Mouse (Mus musculus): ENCODE measurements around the gene Pnisr. TPM values are rescaled to one million over a fixed set of nuclear protein-coding genes. Genes with fewer than 3 reads are reported as not detected.

The Pnisr gene
- polyA plus RNA-seq, 1 experiment from 2014 or later: 79.3 TPM

DNA sequence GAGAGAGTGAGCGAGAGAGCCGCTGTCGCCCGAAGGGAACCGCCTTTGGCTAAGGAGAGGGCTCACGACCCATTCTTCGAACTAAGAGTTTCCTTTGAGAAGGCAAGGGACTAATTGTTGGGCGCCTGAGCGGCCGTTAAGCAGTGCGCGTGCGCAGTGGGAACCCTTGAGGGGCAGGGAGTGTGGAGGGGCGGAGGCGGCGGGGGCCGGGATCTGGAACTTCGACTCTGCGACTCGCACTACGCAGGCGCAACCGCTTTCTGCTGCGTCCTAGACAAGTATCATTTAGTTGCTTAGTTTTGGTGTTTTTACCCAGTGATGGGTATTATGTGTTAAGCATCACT, 876 bp downstream of the Pnisr start:
- Histone ChIP-seq H3K4me3 (ENCODE audit: low read length) (peak overlapping the region; percentile 74), H3K4me2 (ENCODE audit: low read depth, low read length) (peak overlapping the region; percentile 44), H3K9ac (ENCODE audit: low read depth, low read length) (peak overlapping the region; percentile 90), H3K27me3 (replicated peaks; ENCODE audit: control insufficient read depth, insufficient read depth, low read length) (no peaks in the 10 kb centered on the region), H3K9me3 (ENCODE audit: control insufficient read depth, low read length) (no peaks in the 10 kb centered on the region), H3K36me3 (ENCODE audit: control insufficient read depth, insufficient read depth, low read length) (no peaks in the 10 kb centered on the region), H3K27ac (ENCODE audit: low read length) (peak overlapping the region; percentile 96), H3K4me1 (ENCODE audit: control insufficient read depth, insufficient read depth, low read length) (peaks cover 8% of the 10 kb centered on the region)
- ATAC-seq: peak; percentile 90
- WGBS: under 1% methylated on average over 24 of the region's 24 CpGs

DNA sequence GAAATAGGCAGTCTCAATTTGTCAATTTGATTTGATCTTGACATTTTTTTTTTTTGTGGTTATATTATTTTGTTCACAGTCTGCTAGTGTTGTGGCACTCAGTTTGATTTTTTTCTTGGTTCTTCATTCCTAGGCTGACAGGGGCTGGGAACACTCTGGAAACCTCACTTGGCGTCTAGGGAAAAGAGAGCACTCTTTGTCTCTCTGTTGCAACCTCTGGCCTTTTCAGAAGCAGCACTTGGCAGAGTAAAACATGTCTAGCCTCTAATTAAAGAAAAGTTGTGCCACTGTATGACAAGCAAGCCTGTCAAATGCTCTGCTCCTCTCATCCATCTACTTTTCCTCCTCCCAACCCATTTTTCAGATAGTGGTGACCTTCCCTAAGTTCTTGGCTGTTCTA, 10.1 kb downstream of the Pnisr start:
- WGBS: 83% methylated on average over 1 of the region's 1 CpGs
- ATAC-seq: no peak

GRCm38 (mm10) chr4:21865226-21865625, 17.8 kb downstream of the Pnisr start:
- WGBS: 96% methylated on average over 1 of the region's 1 CpGs
- Histone ChIP-seq H3K4me2 (ENCODE audit: low read depth, low read length) (no peak overlapping the region), H3K4me1 (ENCODE audit: control insufficient read depth, insufficient read depth, low read length) (no peaks in the 10 kb centered on the region), H3K9me3 (ENCODE audit: control insufficient read depth, low read length) (no peaks in the 10 kb centered on the region), H3K27me3 (replicated peaks; ENCODE audit: control insufficient read depth, insufficient read depth, low read length) (no peaks in the 10 kb centered on the region), H3K9ac (ENCODE audit: low read depth, low read length) (no peak overlapping the region), H3K27ac (ENCODE audit: low read length) (no peak overlapping the region), H3K36me3 (ENCODE audit: control insufficient read depth, insufficient read depth, low read length) (peaks cover 16% of the 10 kb centered on the region), H3K4me3 (ENCODE audit: low read length) (no peak overlapping the region)
- ATAC-seq: no peak

More for the DNA sequence above, 10.1 kb downstream of the Pnisr start:
- Histone ChIP-seq H3K27ac (ENCODE audit: low read length) (no peak overlapping the region), H3K9me3 (ENCODE audit: control insufficient read depth, low read length) (no peaks in the 10 kb centered on the region), H3K4me1 (ENCODE audit: control insufficient read depth, insufficient read depth, low read length) (no peaks in the 10 kb centered on the region), H3K27me3 (replicated peaks; ENCODE audit: control insufficient read depth, insufficient read depth, low read length) (no peaks in the 10 kb centered on the region), H3K9ac (ENCODE audit: low read depth, low read length) (no peak overlapping the region), H3K4me3 (ENCODE audit: low read length) (no peak overlapping the region), H3K36me3 (ENCODE audit: control insufficient read depth, insufficient read depth, low read length) (peaks cover 8% of the 10 kb centered on the region; the same call in 1 of the 2 replicates), H3K4me2 (ENCODE audit: low read depth, low read length) (no peak overlapping the region)

DNA sequence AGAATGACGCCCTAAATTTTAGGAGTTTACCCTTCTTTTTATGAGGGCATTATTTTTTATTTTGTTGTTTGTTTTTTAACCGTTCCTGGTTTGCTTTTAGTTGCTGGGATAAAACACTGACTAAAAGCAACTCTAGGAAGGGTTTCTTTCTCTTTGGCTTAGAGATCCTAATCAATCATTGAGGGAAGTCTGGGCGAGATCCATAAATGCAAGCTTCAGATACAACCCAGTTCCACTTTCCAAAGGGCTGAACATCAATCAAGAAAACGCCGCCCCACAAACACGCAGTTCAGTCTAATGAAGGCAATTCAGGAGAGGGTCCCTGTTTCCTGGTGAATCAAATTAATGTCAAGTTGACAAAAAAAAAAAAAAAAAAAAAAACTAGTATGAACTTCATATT, 31.4 kb downstream of the Pnisr start:
- Histone ChIP-seq H3K9ac (ENCODE audit: low read depth, low read length) (0 out of 2 replicates have a peak overlapping the region, but pooled peaks have one; percentile 24), H3K9me3 (ENCODE audit: control insufficient read depth, low read length) (no peaks in the 10 kb centered on the region), H3K4me2 (ENCODE audit: low read depth, low read length) (peak overlapping the region; percentile 66), H3K4me1 (ENCODE audit: control insufficient read depth, insufficient read depth, low read length) (peaks cover 7% of the 10 kb centered on the region), H3K27ac (ENCODE audit: low read length) (no peak overlapping the region; the same call in 1 of the 2 replicates), H3K36me3 (ENCODE audit: control insufficient read depth, insufficient read depth, low read length) (0 out of 2 replicates have a peak, but pooled peaks cover 2% of the 10 kb centered on the region), H3K27me3 (replicated peaks; ENCODE audit: control insufficient read depth, insufficient read depth, low read length) (no peaks in the 10 kb centered on the region), H3K4me3 (ENCODE audit: low read length) (peak overlapping the region; percentile 80)
- 13% methylated on average over 6 of the region's 6 CpGs for WGBS
- no peak for ATAC-seq

DNA sequence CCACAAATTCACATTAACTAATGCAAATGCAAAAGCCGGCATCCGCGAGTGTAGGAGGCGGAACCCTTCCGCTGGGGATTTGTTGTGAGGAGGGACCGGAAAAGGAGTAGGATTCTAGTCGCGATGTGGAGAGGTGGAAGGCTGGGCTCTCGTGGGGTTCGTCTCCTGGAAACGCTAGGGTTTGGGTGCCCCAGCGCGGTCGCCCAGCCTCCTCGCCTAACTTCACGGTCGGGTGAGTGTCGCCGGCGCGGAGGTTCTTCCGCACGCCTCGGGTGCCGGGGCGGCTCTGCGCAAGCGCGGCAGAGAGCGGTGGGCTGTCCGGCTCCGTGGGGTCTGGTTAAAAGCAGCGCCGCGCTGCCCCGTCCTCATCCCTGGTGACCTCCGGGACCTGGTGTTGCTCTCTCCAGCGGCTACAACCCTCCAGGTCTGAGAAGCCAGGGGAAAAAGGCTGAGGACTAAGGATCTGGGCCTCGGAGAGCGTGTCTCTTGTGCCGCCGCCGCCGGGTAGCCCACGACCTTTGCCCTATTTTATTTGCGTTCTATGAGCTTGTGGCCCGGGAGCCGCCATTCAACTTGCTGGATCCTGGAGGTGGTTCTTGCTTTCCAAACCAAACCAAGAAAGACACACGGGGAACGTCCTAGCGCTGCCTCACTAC, 32.3 kb downstream of the Pnisr start, which contains the start of gene Coq3:
TSS of gene Coq3 (plus strand) at position 109 of the 656 bp plus-strand sequence.
- Histone ChIP-seq H3K27me3 (replicated peaks; ENCODE audit: control insufficient read depth, insufficient read depth, low read length) (no peaks in the 10 kb centered on the region), H3K9me3 (ENCODE audit: control insufficient read depth, low read length) (no peaks in the 10 kb centered on the region), H3K9ac (ENCODE audit: low read depth, low read length) (peak within 1 kb of the TSS; percentile 89), H3K4me2 (ENCODE audit: low read depth, low read length) (peak within 1 kb of the TSS; percentile 66), H3K4me1 (ENCODE audit: control insufficient read depth, insufficient read depth, low read length) (peaks cover 7% of the 10 kb centered on the region), H3K27ac (ENCODE audit: low read length) (peak within 1 kb of the TSS; percentile 97), H3K4me3 (ENCODE audit: low read length) (peak within 1 kb of the TSS; percentile 80), H3K36me3 (ENCODE audit: control insufficient read depth, insufficient read depth, low read length) (no peaks in the 10 kb centered on the region)
- ATAC-seq: peak; percentile 92
- WGBS: under 1% methylated on average over 51 of the region's 51 CpGs

DNA sequence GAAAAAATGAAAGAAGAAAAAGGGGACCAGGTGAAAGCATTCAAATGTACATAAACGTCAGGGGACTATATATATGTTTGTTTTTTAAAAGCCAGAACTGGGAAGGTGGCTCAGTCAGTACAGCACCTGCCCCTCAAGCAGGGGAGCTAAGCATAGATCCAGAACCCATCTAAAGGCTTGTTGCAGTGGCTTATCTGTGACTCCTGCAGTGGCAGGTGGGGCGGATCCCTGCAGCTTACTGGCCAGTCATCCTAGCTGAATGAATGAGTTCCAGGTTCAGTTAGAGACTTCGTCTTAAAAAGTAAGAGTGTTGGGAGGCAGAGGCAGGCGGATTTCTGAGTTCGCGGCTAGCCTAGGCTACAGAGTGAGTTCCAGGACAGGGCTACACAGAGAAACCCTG, 35.4 kb downstream of the Pnisr start:
- ATAC-seq: no peak
- Histone ChIP-seq H3K4me1 (ENCODE audit: control insufficient read depth, insufficient read depth, low read length) (peaks cover 7% of the 10 kb centered on the region), H3K4me2 (ENCODE audit: low read depth, low read length) (no peak overlapping the region), H3K27ac (ENCODE audit: low read length) (no peak overlapping the region), H3K27me3 (replicated peaks; ENCODE audit: control insufficient read depth, insufficient read depth, low read length) (no peaks in the 10 kb centered on the region), H3K9ac (ENCODE audit: low read depth, low read length) (no peak overlapping the region), H3K4me3 (ENCODE audit: low read length) (no peak overlapping the region), H3K36me3 (ENCODE audit: control insufficient read depth, insufficient read depth, low read length) (no peaks in the 10 kb centered on the region), H3K9me3 (ENCODE audit: control insufficient read depth, low read length) (no peaks in the 10 kb centered on the region)
- WGBS: 88% methylated on average over 6 of the region's 6 CpGs

DNA sequence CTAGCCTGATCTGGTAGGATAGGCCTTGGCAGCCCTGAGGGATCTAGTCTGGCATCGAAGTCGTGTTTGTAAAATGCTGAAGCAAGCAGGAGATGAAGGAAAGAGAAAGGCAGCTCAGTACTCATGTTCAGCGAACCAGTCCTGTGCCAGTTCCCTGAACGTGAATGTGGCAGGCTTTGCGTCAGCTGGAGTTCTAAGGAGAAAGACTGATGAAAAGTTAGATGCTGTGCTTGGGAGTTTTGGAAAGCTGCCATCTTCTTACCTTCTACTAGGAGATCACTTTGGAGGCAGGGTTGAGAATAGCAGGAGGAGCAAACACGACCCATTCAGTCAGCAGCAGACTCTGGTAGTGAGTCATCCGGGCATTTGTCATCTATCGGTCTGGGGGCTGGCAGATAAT, 38.4 kb downstream of the Pnisr start:
- Histone ChIP-seq H3K4me2 (ENCODE audit: low read depth, low read length) (no peak overlapping the region), H3K4me3 (ENCODE audit: low read length) (no peak overlapping the region), H3K27me3 (replicated peaks; ENCODE audit: control insufficient read depth, insufficient read depth, low read length) (no peaks in the 10 kb centered on the region), H3K27ac (ENCODE audit: low read length) (no peak overlapping the region), H3K9ac (ENCODE audit: low read depth, low read length) (no peak overlapping the region), H3K4me1 (ENCODE audit: control insufficient read depth, insufficient read depth, low read length) (no peaks in the 10 kb centered on the region), H3K36me3 (ENCODE audit: control insufficient read depth, insufficient read depth, low read length) (no peaks in the 10 kb centered on the region), H3K9me3 (ENCODE audit: control insufficient read depth, low read length) (no peaks in the 10 kb centered on the region)
- no peak for ATAC-seq
- 82% methylated on average over 8 of the region's 8 CpGs for WGBS

Other genes starting within 250 kb of the Pnisr start
- gene Prdm13, start 161.6 kb upstream of the Pnisr start, polyA plus RNA-seq (2015; fragmentation: Nextera tagmentation; extraction: Ambion mirVana): not detected in 2 replicates
- 29.1 and 30.8 TPM in 2 replicates for gene Ccnc, start 119.9 kb upstream of the Pnisr start, polyA plus RNA-seq (2015; fragmentation: Nextera tagmentation; extraction: Ambion mirVana)
- gene Usp45, start 80.4 kb upstream of the Pnisr start, polyA plus RNA-seq (2015; fragmentation: Nextera tagmentation; extraction: Ambion mirVana): 5.3 and 6.0 TPM in 2 replicates
- 16.2 and 18.0 TPM in 2 replicates for gene Tstd3, start 80.4 kb upstream of the Pnisr start, polyA plus RNA-seq (2015; fragmentation: Nextera tagmentation; extraction: Ambion mirVana)
- 17.3 and 19.1 TPM in 2 replicates for gene Coq3, start 32.1 kb downstream of the Pnisr start, polyA plus RNA-seq (2015; fragmentation: Nextera tagmentation; extraction: Ambion mirVana)
- 2.5 and 3.2 TPM in 2 replicates for gene Faxc, start 83.7 kb downstream of the Pnisr start, polyA plus RNA-seq (2015; fragmentation: Nextera tagmentation; extraction: Ambion mirVana)